Mouse (Mus musculus): Measurements from ENCODE around the gene Cd3g. TPM values are rescaled to one million over a fixed set of nuclear protein-coding genes. Genes with fewer than 3 reads are reported as not detected.
"Not testable (repeated sequence)": the region's sequence is repeated elsewhere in the genome, so short reads cannot be mapped to it uniquely, and the experiment has no call there.

Gene Cd3g
- total RNA-seq, 2 experiments from 2014 or later: not detected

DNA sequence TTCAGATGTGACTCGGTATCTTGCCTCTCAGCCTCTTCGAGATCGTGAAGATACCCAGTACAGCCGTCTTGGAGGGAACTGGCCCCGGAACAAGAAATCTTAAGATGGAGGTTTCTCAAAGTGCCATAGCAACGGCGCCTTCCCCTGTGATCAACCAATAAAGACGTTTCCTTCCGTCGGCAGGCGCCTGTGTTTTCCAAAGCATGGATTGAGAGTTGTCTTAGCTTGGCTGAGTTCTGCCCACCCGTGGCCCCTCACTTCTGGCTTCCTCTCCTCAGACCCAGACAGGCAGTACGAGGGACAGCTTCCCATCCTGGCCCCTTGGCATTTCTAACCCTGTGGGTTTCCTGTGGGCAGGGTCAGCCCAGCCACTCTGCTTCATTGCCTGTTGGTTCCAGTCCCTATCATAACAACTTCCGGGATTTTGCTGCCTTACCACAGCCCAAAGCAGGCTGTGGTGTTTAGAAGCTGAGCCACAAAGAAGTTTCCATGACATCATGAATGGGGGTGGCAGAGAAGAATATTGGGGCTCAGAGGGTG lies 6.1 kb upstream of the Cd3g start:
- DNase-seq (ENCODE audit: extremely low spot score in 1 of 2, low spot score in 1 of 2): no peak

DNA sequence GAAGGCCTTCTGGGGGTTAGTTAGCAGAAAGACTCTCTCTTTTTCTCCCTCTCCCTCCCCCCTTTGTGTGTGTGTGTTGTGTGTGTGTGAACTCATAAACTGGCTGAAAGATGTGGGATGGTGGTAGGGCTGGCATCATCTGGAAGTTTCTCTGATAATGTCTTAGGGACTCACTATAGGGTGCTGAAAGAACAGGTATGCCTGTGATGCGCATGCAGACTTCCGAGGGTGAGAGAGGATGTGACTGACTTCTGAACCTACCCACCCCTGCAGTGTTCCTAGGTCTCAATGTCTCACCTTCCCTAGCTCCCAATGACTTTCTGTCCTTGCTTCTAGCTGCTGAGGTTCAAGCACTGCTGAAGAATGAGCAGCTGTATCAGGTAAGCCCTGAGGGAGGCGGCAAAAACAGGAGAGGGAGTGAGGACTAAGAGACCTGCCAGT lies 5.5 kb upstream of the Cd3g start:
- DNase-seq (ENCODE audit: extremely low spot score in 1 of 2, low spot score in 1 of 2): no peak

DNA sequence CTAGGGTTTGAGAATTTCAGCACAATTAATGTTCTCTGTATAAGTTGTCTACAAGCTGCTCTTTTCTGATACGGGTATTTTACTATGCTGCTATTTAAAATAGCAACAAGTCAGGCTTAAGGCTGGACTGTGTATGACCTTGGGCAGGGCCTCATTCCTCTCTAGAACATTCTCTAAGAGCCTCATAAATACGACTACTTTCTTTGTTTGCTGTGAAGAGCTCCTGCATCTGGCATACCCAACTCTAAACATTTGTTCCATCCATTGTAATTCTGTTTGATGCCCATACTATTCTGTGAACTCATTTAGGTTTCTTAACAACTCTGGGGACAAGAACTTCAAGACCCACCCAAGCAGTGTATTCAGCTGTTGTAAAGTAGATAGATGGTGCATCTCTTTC lies 2.8 kb upstream of the Cd3g start:
- DNase-seq (ENCODE audit: extremely low spot score in 1 of 2, low spot score in 1 of 2): no peak

DNA sequence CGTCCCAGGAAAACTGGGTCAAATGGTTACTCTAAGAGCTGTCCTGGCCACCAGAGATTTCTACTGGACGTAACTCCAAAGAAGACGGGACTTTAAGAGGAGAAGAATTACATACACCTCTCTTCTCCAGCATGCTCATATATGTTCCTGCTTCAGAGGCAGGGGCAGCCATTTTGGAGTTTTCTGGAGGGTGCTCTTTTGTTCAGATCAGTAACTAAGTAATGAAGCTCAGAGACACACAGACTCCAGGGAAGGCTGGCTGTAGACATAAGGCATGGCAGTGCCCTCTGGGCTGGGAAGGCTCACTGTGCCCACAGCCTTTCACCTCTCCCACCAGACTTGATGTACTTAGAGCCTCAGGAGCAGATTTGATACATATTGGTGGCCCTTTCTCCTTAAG lies 2.3 kb upstream of the Cd3g start:
- no peak for DNase-seq (ENCODE audit: extremely low spot score in 1 of 2, low spot score in 1 of 2)

DNA sequence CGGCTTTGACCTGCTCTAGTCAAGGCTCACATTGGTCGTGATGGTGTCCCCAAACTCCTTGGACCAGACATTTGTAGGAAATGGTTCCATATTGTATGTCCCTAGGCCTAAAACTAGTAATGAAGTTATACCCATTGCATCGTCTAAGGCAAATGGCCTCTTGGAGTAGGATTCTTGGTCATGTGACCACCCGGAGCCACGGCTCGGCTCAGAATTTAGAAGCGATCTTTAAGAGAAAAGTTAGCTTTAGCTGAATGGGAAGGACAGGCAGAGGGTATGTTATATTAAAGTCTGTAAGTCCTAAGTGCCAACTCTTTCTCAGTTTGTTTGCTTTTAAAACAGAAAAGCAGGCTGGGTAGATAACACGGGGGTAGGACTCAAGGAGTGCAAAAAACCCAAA lies 1.9 kb upstream of the Cd3g start:
- DNase-seq (ENCODE audit: extremely low spot score in 1 of 2, low spot score in 1 of 2): no peak

DNA sequence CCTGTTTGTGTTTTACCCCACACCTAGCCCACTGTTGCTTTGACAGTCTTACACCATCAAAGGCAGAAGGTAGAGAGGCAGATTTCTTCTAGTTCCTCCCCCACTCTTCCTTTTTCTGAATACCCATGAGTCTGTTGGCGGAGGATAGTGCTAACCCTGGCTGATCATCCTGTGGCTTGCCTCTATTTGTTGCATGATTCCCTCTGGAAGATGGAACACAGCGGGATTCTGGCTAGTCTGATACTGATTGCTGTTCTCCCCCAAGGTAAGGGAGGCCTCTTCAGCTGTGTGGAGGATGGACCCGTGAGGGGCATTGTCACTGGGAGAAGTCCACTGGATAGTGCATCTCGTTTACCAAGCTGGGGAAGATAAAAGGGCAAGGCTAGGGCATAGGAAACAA lies 1.4 kb upstream of the Cd3g start, which contains the start of gene Cd3d:
Cd3d (plus strand) TSS at position 111 of the 400 bp plus-strand sequence.
- DNase-seq (ENCODE audit: extremely low spot score in 1 of 2, low spot score in 1 of 2): no peak

DNA sequence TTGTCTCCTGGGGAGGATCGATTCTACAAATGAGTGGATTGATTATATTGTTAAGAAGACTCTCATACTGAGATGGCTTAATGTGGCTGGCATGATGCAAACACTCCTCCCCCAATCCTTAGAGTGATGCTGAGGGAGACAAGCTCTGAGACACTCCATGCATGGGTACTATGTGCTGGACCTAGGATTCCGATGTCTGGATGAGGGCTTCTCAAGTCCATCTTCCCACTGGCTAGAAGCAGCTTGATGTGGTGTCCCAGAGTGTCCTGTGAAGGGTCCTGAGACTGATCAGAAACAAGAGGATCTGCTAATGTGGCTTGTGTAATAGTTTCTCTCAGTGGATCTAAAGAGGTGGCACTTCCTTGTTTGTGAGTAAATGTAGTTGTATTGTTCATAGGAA lies 873 bp upstream of the Cd3g start:
- no peak for DNase-seq (ENCODE audit: extremely low spot score in 1 of 2, low spot score in 1 of 2)

DNA sequence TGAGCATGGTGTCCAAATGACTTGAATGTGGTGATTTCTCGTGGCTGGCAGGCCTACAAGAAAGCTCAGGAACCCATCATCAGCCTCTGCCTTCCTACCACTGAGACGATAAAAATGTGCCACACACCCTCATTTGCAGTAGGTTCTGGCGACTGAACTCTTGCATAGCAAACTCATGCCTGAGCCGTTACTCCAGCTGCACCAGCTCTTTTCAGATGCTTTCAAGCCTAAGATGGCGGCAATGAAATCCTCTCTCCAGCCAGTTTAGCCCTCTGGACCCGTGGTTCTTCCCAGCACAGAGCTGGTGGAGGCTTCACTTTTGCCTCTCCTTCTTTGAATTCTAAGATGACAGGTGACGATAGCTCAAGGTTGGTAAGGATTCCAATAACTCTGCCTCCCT lies 425 bp downstream of the Cd3g start:
- no peak for DNase-seq (ENCODE audit: extremely low spot score in 1 of 2, low spot score in 1 of 2)

DNA sequence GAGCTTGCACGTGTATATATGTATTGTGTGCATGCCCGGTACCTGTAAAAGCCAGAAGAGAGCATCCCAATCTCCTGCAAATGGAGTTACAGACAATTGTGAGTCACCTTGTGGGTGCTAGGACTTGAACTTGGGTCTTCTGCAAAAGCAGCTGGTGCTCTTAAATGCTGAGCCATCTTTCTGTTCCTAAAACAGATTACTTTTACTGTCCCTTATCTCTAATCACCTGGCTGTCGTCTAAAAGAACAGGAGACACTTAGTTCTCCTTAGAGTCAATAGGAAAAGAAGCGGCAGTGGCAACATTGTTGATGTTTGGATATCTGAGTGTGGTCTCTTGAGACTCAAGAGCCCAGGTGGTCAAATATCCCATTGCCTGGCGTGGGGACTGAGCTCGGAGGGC lies 2.4 kb downstream of the Cd3g start:
- no peak for DNase-seq (ENCODE audit: extremely low spot score in 1 of 2, low spot score in 1 of 2)

DNA sequence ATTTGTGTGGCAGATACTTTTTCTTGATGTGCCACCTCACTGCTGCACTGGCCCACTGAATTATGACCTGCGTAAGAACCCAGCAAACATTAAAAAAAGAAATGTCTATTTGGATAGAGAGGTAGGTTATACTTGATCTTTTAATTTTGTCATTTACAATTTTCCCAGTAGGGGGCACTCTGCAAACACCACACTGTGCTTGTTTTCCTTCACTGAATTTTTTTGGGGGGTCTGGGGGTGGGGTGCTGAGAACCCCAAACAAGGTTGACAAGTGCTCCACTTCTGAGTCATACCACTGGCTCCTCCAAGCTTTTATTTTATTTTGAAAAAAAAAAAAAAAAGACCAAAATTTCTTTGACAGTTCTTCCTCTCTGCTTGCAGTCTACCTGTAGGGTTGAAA lies 10.8 kb downstream of the Cd3g start:
- no peak for DNase-seq (ENCODE audit: extremely low spot score in 1 of 2, low spot score in 1 of 2)

DNA sequence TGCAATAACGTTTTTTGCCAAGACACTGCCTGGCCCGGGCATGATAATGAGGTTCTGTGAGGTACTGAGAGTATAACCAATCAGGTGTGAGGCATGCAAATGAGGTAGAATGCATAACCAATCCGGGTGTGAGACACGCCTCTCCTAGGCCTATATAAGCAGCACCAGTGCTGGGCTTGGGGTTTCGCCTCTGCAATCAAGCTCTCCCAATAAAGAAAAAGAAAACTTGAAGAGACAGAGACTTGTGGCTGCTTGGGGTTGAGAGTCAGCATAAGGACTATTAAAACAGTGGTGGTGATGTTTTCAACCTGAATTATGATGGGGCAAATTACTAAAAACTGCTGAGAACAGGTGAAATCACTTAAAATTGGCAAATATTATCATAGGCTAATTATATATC lies 12.5 kb downstream of the Cd3g start:
- not testable (repeated sequence) for DNase-seq (ENCODE audit: extremely low spot score in 1 of 2, low spot score in 1 of 2)

DNA sequence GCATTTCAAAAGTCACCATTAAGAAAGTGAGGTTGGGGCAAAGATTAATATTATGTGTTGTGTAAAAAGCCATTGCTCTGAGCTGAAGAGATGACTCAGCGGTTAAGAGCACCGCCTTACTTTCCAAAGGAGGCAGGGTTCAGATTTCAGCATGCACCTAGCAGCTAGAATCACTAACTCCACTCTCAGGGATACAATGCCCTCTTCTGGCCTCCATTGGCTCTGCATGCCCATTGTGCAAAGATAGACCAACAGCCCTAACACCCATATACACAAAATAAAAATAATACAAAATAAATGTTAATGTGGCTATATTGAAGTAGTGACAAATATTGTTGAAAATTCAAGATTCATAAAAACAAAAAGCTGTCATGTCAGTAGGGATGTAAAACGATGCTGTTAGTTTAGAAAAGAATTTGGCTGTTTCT lies 13.4 kb downstream of the Cd3g start:
- DNase-seq (ENCODE audit: extremely low spot score in 1 of 2, low spot score in 1 of 2): peak in 1 of 2 experiments; percentile 57

DNA sequence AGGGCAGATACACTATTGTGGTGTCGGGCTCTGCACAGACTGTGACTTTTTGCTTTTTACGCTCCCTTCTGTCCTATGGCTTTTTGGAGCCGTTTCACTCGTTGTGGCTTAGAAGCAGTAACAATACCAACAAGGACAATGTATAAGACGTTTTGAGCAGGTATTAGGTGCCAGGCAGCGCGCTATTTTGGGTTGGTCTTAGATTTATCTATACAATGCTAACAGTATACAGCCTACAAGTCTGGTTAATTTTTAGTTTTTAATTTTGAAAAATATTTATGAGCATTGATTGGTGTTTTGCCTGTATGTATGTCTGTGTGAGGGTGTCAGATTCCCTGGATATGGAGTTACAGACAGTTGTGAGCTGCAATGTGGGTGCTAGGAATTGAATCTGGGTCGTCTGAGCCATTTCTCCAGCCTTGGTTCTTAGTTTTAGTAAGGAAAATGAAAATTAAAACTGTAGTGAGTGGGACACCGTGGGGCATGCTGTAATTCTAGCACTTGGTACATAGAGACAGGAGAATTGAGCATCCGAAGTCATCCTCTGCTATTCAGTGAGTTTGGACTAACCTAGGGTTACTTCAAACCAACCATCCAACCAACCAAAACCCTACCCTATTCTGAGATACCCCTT lies 14.3 kb downstream of the Cd3g start:
- no peak for DNase-seq (ENCODE audit: extremely low spot score in 1 of 2, low spot score in 1 of 2)

DNA sequence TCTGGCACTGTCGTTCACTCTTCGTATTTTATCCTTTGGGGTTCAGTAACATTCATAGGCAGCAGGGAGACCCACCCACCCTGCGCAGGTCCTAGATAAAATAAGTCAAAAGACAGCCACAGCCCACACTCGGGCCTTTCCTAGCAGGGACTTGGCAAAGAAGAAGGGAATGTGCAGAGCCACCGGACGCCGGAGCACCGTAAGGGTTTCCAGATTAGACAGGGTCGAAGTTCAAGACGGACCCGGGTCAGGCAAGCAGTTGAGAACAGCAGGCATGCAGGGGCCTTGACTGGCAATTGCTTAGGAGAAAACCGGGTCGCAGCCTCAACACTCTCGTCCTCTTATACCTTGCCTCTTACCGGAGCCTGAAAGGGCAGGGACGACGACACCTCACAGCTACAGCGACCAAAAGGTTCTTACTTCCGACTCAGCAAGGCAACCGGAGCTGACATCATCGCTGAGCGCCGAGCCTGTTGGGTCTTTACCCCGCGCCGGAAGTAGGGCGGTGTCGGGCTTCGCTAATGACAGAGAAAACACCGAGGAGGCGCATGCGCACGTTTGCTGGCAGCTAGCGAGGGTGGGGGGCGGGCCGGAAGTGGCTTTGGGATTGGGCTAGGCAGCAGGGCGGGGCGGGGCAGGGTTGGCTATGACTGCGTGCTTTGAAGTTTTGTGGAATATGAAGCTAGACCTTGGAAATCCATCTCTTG lies 15.0 kb downstream of the Cd3g start, which contains the start of gene Ube4a:
Ube4a (minus strand) TSS at position 475 of the 707 bp plus-strand sequence.
- DNase-seq (ENCODE audit: extremely low spot score in 1 of 2, low spot score in 1 of 2): peak; percentile 100

DNA sequence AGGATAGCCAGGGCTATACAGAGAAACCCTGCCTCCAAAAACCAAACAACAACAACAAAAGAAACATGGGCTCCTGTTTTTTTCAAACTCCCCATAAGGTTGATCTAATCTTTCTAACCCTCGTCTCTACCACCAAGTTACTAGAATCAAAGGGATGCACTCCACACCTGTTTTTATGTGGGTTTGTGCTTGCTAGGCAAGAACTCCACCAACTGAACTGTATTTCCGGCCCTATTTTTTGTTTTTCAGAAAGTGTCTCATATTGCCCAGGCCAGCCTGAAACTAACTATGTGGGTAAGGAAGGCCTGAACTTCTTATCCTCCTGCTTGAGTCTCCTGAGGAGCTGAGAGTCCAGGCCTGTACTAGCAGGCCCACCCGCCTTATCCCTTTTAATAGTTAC lies 25.8 kb downstream of the Cd3g start:
- no peak for DNase-seq (ENCODE audit: extremely low spot score in 1 of 2, low spot score in 1 of 2)

DNA sequence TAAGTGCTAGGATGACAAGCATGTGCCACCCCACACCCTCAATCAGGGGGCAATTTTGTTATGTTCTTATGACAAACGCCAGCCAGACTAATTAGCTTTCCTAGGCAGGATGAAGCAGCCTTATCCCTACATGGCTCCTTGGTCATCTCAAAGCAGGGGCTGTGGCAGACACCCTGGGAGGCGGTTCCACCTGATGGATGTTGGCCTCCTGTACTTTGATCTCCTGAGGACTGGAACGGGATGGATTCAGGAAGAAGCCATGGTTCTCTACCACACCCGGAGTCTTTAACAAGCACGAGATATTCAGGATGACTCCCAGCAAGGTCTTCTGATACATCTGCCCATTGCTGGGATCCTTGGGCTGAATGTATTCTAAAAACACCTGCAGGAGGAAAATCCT lies 32.4 kb downstream of the Cd3g start:
- DNase-seq (ENCODE audit: extremely low spot score in 1 of 2, low spot score in 1 of 2): no peak

DNA sequence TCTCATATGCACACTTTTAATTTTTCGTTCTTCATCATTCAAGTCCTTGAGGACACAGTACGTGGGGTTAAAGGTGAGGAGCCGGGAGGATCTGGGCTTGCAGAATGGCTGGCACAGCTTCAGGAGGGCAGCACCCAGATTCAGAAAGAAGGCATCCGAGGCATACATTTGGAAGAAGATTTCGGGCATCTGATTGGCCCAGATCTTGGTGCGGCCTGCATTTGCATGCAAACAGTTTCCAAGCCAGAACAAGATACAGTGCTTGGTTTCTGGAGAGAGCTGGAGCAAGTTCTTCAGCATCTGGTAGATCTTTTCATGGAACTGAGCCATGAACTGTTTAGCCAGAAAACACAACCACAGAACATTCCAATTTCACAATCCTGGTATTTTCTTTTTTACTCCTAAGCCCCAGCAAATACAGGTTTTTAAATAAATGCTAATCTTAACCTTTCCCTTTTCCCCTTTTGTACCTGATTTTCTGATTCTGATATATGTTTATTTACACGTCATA lies 34.0 kb downstream of the Cd3g start:
- DNase-seq (ENCODE audit: extremely low spot score in 1 of 2, low spot score in 1 of 2): no peak

DNA sequence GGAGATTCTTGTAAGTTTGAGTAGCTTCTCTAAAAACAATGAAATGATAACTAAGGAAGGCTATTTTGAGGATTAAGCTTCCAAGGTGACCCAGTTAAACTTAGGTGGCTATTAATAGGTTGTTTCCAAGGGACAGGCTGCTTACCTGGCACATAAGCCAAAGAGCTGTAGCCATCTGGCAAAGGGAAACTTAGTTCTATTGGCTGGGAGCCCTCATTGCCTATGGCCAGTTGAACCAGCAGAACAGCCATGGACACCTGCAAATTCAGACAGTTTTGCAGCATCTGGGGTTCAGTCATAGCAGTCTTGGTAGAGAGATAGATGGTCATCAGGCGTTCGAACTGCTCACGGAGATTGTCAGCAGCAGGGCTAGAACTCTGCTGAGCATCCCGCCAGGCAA lies 37.8 kb downstream of the Cd3g start:
- DNase-seq (ENCODE audit: extremely low spot score in 1 of 2, low spot score in 1 of 2): no peak

DNA sequence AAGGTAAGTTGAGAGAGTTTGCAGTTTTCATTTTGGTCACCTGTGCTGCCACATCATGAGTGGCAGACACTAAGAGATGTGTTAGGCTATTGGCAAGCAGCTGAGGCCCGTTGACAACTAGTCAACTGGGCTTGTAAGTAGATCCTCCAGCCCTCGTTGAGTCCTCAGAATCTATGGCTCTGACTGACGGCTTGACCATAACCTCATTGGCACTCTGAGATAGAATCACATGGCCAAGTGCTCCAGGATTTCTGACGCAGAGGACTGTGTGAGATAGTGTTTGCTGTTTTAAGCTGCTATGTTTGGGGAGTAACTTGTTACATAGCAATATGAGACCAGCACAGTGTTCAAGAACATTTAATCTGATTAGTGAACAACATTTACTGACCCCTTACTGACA lies 38.5 kb downstream of the Cd3g start:
- DNase-seq (ENCODE audit: extremely low spot score in 1 of 2, low spot score in 1 of 2): no peak

DNA sequence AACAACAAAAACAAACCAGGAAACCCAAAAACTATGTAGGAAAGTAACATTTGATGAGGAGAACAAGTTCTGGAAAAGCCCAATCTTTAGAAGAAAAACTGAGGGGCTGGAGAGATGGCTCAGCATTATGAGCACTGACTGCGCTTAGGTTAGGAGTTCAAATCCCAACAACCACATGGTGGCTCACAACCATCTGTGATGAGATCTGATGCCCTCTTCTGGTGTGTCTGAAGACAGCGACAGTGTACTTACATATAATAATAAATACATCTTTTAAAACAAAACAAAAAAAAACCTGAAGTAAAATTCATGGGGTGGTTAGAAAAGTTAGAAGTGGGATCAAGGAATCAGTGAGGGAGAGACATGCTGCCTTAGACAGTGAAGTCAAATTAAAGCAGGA lies 58.7 kb downstream of the Cd3g start:
- DNase-seq (ENCODE audit: extremely low spot score in 1 of 2, low spot score in 1 of 2): no peak

DNA sequence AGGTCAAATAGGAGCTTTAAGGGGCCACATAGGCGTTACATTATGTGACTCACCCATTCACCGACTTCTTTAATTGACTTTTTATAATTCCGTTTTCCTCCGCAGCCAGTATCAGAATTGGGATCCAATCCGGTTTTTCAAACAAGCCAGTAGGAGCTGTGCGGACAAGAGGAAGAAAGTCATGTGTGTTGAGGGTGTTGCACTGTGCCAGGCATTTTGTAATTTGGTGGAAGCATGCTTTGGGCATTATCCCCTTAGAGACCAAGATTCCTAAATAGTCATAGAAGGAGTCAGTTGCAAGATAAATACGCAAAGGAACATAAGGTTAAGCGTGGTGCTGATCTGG lies 59.1 kb downstream of the Cd3g start:
- DNase-seq (ENCODE audit: extremely low spot score in 1 of 2, low spot score in 1 of 2): peak in 1 of 2 experiments; percentile 58
